Mouse (Mus musculus): Measurements from ENCODE around the gene Sult2b1. TPM values are rescaled to one million over a fixed set of nuclear protein-coding genes. Genes with fewer than 3 reads are reported as not detected.

The Sult2b1 gene
- total RNA-seq, 2 experiments from 2014 or later, result not detected

DNA sequence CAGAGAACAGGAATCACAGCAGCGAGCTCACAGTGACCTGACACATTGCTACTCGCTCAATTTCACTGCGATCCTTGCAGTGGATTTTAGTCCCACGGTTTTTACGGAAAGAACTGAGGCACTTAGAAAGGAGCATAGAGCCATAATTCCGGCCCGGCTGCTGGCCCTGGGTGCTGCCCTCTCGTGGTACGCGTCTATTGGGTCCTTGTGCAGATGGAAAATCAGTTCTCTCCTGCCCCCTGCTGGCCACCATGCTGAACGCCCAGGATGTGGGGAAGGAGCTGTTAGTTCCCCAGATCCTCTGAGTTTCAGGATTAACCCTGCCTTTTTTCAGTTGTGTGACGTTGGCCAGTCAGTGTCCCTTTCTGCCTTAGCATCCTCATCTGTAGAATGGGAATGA is 16.9 kb upstream of the Sult2b1 start:
- ATAC-seq (ENCODE audit: poor library complexity, severe bottlenecking), result peak; percentile 94

- ATAC-seq (ENCODE audit: poor library complexity, severe bottlenecking), result peak; percentile 66
Observed at GRCm38 (mm10) chr7:45800546-45801204, 16.2 kb upstream of the Sult2b1 start.

DNA sequence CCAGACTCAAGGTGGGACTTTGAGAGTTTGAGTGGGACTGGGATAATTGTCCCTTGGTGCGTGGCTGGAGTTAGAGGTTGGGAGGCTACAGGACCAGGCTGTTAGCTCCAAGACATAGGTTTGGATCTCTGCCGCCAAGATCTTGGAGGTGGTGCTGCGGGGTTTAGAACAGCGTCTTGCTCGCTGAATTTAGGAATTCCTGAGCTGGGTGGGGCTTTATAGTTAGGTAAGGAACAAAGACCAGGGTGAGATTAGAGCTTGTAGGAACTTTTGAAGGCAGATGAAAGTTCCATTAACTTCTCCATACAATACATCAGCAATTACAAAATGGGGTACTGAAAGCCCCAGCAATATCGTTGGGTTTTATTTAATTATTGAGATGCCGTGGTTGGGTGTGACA is 15.5 kb upstream of the Sult2b1 start:
- ATAC-seq (ENCODE audit: poor library complexity, severe bottlenecking), result no peak

DNA sequence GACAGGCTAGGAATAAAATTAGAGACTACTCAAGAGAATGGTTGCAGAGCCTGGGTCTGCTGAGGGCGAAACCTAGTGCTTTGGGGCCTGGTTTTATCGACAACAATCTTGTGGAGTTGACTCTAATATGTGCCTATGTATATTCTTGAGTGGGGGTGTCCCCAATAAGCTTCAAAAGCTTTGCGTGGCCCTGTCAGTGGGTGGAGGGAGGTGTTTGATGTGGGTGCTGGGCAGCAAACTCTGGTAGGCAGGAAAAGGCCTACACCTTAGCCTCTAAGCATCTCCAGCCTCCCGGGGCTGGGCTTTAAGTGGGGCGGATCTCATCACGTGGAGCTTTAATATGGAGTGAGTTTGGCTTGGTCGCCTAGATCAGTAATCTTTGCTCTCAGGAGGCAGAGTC is 14.5 kb upstream of the Sult2b1 start:
- ATAC-seq (ENCODE audit: poor library complexity, severe bottlenecking), result no peak

DNA sequence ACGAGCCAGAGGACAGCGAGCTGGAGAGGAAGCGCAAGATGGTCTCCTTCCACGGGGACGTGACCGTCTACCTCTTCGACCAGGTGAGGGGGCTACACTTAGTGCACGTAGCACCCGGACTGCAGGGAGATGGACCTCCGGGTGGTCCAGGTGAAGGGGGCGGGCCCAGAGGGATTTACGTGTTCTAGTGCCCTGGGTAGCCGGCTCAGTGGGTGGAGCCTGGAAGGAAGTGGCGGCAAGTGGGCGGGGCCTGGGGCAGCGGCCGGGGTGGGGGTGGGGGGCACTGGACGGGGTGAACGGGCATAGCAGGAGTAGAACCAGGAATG is 14.0 kb upstream of the Sult2b1 start:
- ATAC-seq (ENCODE audit: poor library complexity, severe bottlenecking), result no peak

DNA sequence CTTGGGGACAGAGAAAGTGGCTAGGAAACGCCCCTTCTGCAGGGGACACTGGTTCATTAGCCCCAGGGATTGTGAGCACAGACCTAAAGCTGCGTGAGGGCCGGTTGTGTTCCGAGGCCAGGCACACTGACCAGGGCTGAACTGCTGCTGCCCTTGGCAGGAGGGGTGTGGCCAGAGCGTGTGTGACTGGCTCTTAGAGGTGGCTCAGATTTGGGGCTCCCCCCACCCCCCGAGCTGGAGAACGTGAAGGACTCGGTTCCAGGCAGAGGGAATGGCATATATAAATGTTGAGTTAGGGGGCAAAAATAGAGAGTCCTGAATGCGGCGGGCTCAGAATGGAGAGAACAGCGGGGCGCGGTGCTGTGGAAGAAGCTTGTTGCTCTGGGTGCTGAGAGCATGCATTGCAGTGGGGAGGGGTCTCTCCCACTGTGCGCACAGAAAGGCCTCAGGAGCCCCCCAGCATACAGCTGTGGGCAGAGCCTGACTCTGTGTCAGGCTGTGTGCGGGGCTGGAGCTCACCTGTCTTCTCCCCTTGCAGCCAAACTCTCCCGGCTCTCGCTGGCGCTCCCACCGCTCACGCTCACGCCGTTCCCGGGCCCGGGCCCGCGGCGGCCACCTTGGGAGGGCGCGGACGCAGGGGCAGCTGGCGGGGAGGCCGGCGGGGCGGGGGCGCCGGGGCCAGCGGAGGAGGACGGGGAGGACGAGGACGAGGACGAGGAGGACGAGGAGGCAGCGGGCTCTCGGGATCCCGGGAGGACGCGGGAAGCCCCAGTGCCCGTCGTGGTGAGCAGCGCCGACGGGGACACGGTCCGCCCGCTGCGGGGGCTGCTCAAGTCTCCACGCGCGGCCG is 13.4 kb upstream of the Sult2b1 start:
- no peak for ATAC-seq (ENCODE audit: poor library complexity, severe bottlenecking)

DNA sequence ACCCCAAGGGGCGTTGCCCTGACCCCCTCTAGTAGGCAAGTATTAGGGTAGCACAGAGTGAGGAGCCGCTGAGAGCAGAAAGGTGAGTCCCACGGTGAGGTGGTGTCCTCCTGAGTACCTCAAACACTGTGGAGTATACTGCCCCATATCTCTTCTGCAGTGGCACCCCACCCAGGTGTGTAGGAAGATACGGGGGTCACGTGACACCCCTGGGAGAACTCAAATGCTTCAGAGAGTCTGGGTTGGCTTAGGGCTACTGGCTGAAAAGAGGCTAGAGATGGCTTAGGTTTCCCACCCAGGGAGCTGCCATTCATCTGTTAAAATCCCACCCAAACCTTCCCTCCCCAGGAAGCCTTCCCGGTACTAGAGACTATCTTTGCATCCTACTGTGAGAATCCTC is 12.5 kb upstream of the Sult2b1 start:
- no peak for ATAC-seq (ENCODE audit: poor library complexity, severe bottlenecking)

DNA sequence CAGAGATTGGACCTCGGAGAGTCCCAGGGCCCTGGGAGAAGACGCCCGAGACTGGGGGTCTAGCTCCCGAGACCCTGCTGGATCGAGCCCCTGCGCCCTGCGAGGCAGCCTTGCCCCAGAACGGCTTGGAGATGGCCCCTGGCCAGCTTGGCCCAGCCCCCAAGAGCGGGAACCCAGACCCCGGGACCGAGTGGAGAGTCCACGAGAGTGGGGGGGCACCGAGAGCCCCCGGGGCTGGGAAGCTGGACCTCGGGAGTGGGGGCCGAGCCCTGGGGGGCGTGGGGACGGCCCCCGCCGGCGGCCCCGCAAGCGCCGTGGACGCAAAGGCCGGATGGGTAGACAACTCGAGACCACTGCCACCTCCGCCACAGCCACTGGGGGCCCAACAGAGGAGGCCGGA is 10.5 kb upstream of the Sult2b1 start:
- no peak for ATAC-seq (ENCODE audit: poor library complexity, severe bottlenecking)

DNA sequence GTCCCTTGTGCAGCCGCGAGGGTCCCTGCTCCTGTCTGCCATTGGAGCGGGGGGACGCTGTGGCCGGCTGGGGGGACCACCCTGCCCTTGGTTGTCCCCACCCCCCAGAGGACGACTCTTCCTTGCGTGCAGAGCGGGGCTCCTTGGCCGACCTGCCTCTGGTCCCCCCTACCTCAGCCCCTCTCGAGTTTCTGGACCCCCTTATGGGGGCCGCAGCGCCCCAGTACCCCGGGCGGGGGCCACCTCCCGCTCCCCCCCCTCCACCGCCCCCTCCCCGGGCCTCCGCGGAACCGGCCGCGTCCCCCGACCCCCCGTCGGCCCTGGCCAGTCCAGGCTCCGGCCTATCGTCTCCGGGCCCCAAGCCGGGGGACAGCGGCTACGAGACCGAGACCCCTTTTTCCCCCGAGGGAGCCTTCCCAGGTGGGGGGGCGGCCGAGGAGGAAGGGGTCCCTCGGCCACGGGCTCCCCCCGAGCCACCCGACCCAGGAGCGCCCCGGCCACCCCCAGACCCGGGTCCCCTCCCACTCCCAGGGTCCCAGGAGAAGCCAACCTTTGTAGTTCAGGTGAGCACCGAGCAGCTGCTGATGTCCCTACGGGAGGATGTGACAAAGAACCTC is 9.6 kb upstream of the Sult2b1 start:
- no peak for ATAC-seq (ENCODE audit: poor library complexity, severe bottlenecking)

GRCm38 (mm10) chr7:45793240-45793639 is 8.8 kb upstream of the Sult2b1 start:
- ATAC-seq (ENCODE audit: poor library complexity, severe bottlenecking), result no peak

GRCm38 (mm10) chr7:45791756-45792490 is 7.5 kb upstream of the Sult2b1 start:
- no peak for ATAC-seq (ENCODE audit: poor library complexity, severe bottlenecking)

- ATAC-seq (ENCODE audit: poor library complexity, severe bottlenecking), result no peak
Observed at GRCm38 (mm10) chr7:45790721-45791120, 6.3 kb upstream of the Sult2b1 start.

- ATAC-seq (ENCODE audit: poor library complexity, severe bottlenecking), result no peak
Observed at GRCm38 (mm10) chr7:45787642-45788041, 3.2 kb upstream of the Sult2b1 start.

DNA sequence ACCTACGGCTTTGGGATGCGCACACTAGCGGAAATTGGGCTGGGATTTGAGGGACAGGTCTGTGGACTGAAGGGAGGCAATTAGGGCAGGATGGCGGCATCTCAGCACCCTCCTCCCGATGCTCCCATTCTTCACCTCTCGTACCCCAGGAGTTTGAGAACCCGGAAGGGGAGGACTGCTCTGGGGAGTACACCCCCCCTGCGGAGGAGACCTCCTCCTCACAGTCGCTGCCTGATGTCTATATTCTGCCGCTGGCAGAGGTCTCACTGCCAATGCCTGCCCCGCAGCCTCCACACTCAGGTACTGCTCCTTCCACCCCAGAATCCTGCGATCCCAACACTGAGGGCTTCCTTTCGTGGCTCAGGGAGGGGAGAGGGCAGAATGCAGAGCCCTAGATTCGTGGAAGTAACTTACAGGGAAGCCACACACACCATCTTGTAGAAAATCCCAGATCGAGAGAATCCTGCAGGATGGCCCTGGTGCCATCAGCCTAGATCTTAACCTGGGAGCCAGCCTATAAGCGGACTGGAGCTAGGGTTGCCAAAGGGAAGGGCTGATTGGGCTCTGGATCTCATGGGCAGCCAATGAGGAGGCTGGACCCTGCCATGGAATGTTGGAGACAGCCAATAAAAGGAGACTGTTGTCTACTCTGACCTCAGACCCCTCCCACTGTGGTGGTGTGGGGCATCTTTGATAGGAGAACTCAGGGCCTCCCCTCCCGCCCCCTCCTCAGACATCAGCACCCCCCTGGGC is 2.4 kb upstream of the Sult2b1 start:
- ATAC-seq (ENCODE audit: poor library complexity, severe bottlenecking), result no peak

- no peak for ATAC-seq (ENCODE audit: poor library complexity, severe bottlenecking)
Observed at GRCm38 (mm10) chr7:45786136-45786578, 1.7 kb upstream of the Sult2b1 start.

DNA sequence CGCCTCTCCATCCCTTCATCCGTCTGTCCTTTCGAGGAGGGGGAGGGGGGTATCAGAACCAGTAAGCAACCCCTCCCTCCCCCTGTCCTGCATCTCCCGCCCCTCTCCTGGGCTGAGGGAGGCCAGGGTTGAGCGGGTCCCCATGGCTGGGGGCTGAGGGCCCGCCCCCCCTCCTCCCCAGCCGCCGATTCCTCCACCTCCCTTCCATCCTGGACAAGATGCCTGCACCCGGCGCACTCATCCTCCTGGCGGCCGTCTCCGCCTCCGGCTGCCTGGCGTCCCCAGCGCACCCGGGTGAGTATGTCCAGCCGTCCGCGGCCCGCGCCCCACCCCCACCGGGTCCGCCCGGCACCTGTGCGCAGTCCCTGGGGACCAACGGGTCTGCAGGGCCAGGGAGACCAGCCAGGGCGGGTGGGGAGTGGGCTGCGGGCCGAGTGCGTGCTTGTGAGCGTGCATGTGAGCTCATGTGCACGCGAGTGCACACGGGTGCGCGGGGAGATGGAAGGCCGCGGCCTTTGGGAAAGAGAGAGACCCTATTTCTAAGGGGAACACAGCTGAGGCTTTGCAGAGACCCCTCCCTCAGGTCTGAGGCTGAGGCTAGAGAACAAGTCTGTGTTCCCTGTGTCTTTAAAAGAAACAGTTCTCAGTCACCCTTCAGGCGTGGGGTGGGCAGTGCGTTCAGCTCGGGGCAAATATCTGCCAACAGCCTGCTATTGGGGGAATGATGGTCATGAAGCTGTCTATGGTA is 1.1 kb upstream of the Sult2b1 start:
- no peak for ATAC-seq (ENCODE audit: poor library complexity, severe bottlenecking)

- peak; percentile 55 for ATAC-seq (ENCODE audit: poor library complexity, severe bottlenecking)
Observed at GRCm38 (mm10) chr7:45783511-45784091, 868 bp downstream of the Sult2b1 start, which contains the start of gene Lmtk3. Lmtk3 (plus strand) TSS chr7:45783738.

DNA sequence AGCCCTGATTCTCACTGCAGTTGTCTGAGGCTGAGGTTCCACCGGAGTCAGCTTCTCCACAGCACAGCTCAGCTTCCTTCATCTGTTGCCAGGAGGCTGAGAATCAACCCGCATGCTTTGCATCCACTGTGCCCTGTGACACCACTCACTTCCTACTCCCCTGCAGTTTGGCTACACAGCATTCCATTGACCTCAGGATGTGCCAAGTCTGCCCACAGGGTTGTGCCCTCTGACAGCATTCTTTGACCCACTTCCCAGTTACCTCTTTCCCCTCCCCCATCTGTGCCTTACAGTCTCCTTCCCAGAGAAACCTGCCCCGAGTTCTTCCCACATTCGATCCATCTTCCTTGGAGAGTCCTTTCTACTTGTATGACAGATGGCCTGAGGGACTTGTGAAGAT is 2.2 kb downstream of the Sult2b1 start:
- ATAC-seq (ENCODE audit: poor library complexity, severe bottlenecking), result no peak

- ATAC-seq (ENCODE audit: poor library complexity, severe bottlenecking), result peak; percentile 66
Observed at GRCm38 (mm10) chr7:45779081-45779641, 5.3 kb downstream of the Sult2b1 start.

Data from megakaryocyte, adult 5-6 weeks (primary cell).